Mouse (Mus musculus) embryo, embryonic 10 days (tissue): Measurements from ENCODE around the gene Sord.

Experiments used
- DNase-seq: peaks from one replicate; pipeline ENCODE4 v3.0.0-alpha.2; 2015; ENCODE audit warnings: low spot score

Sord gene

GRCm38 (mm10) chr2:122302574-122303241, 68.2 kb downstream of the Sord start:
- DNase-seq = peak; percentile 87

DNA sequence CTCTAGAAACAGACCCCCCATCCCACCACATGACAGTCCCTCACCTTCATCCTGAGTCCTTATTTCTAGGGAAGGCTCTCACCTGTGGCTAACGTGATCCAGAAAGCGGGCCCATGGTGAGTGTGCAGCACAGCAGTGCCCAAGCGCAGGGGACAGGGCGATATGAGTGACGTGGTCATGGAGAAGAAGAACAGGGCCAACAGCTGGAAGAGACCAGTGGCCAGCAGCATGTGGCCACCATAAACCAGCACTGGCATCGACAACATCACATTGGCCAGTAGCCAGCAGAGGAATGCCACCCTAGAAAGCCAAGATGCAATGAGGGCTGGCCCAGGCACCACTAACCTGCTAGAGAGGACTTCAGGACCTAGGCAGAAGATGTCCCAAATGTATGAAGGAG, 70.0 kb downstream of the Sord start:
- no peak for DNase-seq

- DNase-seq = no peak
Measured at GRCm38 (mm10) chr2:122305097-122305892, 70.7 kb downstream of the Sord start.

DNA sequence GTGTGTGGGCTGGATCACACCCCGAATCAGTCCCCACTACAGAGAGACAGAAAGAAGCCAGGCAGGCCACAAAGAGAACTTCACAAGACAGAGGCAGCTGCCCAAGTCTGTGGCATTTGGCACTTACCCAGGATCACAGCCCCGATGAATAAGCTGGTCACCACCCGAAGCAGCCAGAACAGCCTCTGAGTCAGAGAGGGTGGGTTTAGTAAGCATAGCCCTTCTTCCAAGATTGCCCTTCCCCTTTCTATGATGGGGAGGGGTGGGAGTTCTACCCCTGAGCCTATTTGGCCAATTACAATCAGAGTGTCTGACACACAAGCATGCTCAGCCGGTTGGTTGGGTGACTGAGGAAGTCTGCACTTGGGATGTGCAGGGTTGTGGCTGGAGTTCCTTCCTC, 71.6 kb downstream of the Sord start:
- no peak for DNase-seq

- DNase-seq = no peak
Measured at GRCm38 (mm10) chr2:122309647-122310046, 75.1 kb downstream of the Sord start.

- DNase-seq = no peak
Measured at GRCm38 (mm10) chr2:122311561-122311960, 77.0 kb downstream of the Sord start.

- DNase-seq = peak; percentile 88
Measured at GRCm38 (mm10) chr2:122312722-122313417, 78.3 kb downstream of the Sord start.

DNA sequence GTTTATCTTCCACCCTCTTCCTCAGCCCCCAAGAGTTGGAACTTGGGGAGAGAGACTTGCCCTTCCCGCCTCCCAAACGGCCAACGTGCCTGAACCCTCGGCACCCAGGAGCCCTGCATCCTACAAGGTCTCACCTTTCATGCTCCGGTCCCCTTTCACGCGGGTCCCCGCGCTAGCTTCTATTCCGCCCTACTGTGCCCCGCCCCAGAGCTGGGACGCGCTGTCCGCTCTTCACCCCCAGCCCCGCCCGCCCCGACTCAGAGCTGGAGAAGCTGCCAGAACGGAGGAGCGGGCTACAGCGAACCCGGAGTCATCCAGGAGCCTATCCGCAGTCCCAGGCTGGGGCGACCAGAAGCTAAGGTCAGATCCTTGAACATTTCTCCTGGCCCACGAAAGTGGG, 79.0 kb downstream of the Sord start, which contains the start of gene Duoxa1:
Gene Duoxa1 (minus strand): TSS at position 195 of the 400 bp plus-strand sequence.
- no peak for DNase-seq
